Comparison of ENCODE assay signal across 21 mouse cellular contexts in the genomic region with DNA sequence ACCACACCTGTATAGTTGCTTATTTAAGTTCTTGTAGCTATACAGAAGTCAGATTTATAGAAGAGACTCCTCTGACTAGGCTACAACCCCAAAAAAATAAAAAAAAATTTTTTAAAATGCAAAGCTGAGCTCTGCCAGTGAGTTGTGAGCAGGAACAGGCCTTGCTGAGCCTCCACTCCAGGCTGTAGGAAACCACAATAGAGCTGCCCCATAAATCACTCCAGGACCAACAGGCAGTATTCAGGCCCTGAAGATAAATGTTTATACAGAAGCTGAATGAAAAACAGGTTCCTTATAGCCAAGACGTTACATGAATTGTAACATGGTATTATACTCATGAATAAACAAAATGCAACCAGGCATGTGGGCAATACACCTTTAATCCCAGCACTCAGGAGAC. TPM values are rescaled to one million over a fixed set of nuclear protein-coding genes. Genes with fewer than 3 reads are reported as not detected.
DNase-seq lines count a peak whose midpoint lies in the region; ATAC-seq and TF ChIP-seq lines count a peak whose summit lies in the region.
"Had no signal": no experiment of that assay in that cellular context is flagged by ENCODE, and none has a peak within 500 bp of the region (broad histone marks: within the 10 kb centered on the region; RNA-seq: fewer than 3 reads in every experiment).

No protein-coding gene starts in this region.

- peaks cover 16% of the 10 kb centered on the region; the same call in 1 of the 2 replicates for H3K4me1 ChIP-seq in kidney, postnatal 0 days (replicated peaks; ENCODE audit: insufficient read depth, low read length)

- no peak overlapping the region for H3K27ac ChIP-seq in kidney, postnatal 0 days
- H3K27ac ChIP-seq: embryonic facial prominence, embryonic 15.5 days; forebrain, embryonic 10.5 days; hindbrain, embryonic 12.5 days had no signal

- no peaks in the 10 kb centered on the region for H3K9me3 ChIP-seq in kidney, postnatal 0 days (replicated peaks; ENCODE audit: low read length)
- H3K9me3 ChIP-seq: embryonic facial prominence, embryonic 15.5 days; forebrain, embryonic 10.5 days; heart, embryonic 13.5 days; hindbrain, embryonic 12.5 days had no signal

- H3K4me3 ChIP-seq in kidney, postnatal 0 days (replicated peaks; ENCODE audit: low read depth, low read length), result no peak overlapping the region
- H3K4me3 ChIP-seq: embryonic facial prominence, embryonic 15.5 days; erythroblast, embryonic 14.5 days; forebrain, embryonic 10.5 days; heart, embryonic 13.5 days; hindbrain, embryonic 12.5 days had no signal

- no peak overlapping the region for H3K9ac ChIP-seq in kidney, postnatal 0 days (ENCODE audit: low read depth, low read length)
- H3K9ac ChIP-seq: embryonic facial prominence, embryonic 15.5 days; hindbrain, embryonic 12.5 days had no signal

- H3K36me3 ChIP-seq in kidney, postnatal 0 days (ENCODE audit: insufficient read depth, low read length), result no peaks in the 10 kb centered on the region

- no peak overlapping the region for H3K4me2 ChIP-seq in kidney, postnatal 0 days (ENCODE audit: low read length)
- H3K4me2 ChIP-seq: embryonic facial prominence, embryonic 15.5 days; hindbrain, embryonic 12.5 days had no signal

- 7% methylated on average over 1 of the region's 1 CpGs for WGBS in kidney, postnatal 0 days

- H3K27me3 ChIP-seq in kidney, postnatal 0 days (ENCODE audit: insufficient read depth, low read length), result no peaks in the 10 kb centered on the region
- H3K27me3 ChIP-seq: embryonic facial prominence, embryonic 15.5 days; heart, embryonic 13.5 days; hindbrain, embryonic 12.5 days had no signal

- no peak for ATAC-seq in kidney, postnatal 0 days (replicated peaks; ENCODE audit: low FRiP score, low read depth)
- ATAC-seq: forebrain, embryonic 14.5 days; hindbrain, embryonic 16.5 days had no signal

- no peak for TF ChIP-seq CTCF in kidney, postnatal 0 days (IDR thresholded peaks at IDR 0.05; ENCODE audit: low read depth)

- DNase-seq in kidney, postnatal 0 days (ENCODE audit: low spot score), result peak; percentile 59
- DNase-seq in kidney, postnatal 4 days, result no peak
- DNase-seq in embryo, embryonic 10 days (ENCODE audit: low spot score), result peak; percentile 23
- DNase-seq in embryo, embryonic 11 days, result peak; percentile 31
- DNase-seq in mesoderm, embryonic 11.5 days (ENCODE audit: low read depth, low spot score), result peak; percentile 72
- DNase-seq in T-cell, adult 2 months (ENCODE audit: low spot score), result no peak
- no peak for DNase-seq in frontal cortex, postnatal 10 days (ENCODE audit: low spot score in 2 of 2)
- DNase-seq in yolk sac, embryonic 10.5 days (ENCODE audit: low spot score), result no peak
- DNase-seq: adrenal gland, postnatal 10 days; cerebellum, adult 11-12 months; cerebellum, adult 9-10 months; cerebellum, postnatal 36 days; gastrocnemius, postnatal 36 days; heart, postnatal 36 days had no signal

RNA-seq across cellular contexts. Expression of a gene that starts 5.2 kb away (rescaled TPM):
- polyA plus RNA-seq in kidney, postnatal 0 days (2015; fragmentation: Nextera tagmentation; extraction: Ambion mirVana), result 232 and 235 TPM in 2 replicates

RNA-seq across cellular contexts. Expression of a gene that starts 44.5 kb away (rescaled TPM):
- 77.4 and 85.6 TPM in 2 replicates for polyA plus RNA-seq in kidney, postnatal 0 days (2015; fragmentation: Nextera tagmentation; extraction: Ambion mirVana)

Comparison
In these comparisons a context has a peak if more than half of its experiments do, and no peak if none do; other contexts are left out.
1. DNase-seq: peak in kidney, postnatal 0 days (single experiment), embryo, embryonic 10 days (single experiment), embryo, embryonic 11 days (single experiment) and mesoderm, embryonic 11.5 days (single experiment); none in kidney, postnatal 4 days (0 of 2), T-cell, adult 2 months (single experiment), frontal cortex, postnatal 10 days (0 of 2) and yolk sac, embryonic 10.5 days (single experiment).